Mouse (Mus musculus) gastrocnemius, adult 2 months (tissue): Measurements from ENCODE around the gene Rnps1. TPM values are rescaled to one million over a fixed set of nuclear protein-coding genes. Genes with fewer than 3 reads are reported as not detected.
"Not testable (repeated sequence)": the region's sequence is repeated elsewhere in the genome, so short reads cannot be mapped to it uniquely, and the experiment has no call there.

Source experiments
- DNase-seq: peaks from one replicate; pipeline ENCODE4 v3.0.0; 2022
- H3K27ac ChIP-seq: fragments of 200-600 bp; 2 replicates; pipeline ENCODE4 v1.8.1; 2022; ENCODE audit warnings: mild to moderate bottlenecking
- H3K4me3 ChIP-seq: fragments of 200-600 bp; 2 replicates; pipeline ENCODE4 v1.8.1; 2022; ENCODE audit warnings: mild to moderate bottlenecking, moderate library complexity
- CTCF ChIP-seq: fragments of 200-600 bp; IDR thresholded peaks from 2 replicates; pipeline ENCODE4 v1.8.1; 2022; ENCODE audit warnings: antibody characterized with exemption, mild to moderate bottlenecking, moderate library complexity
- intact Hi-C: fragments of 180-260 bp; cut with DNase I; formaldehyde crosslinking; loops from one replicate; pipeline ENCODE4 v1.15.1; 2025
- total RNA-seq, 2 experiments: library from RNA; stranded (reverse); gene quantifications; 2 replicates each; pipeline ENCODE4 v1.2.3; 2021

Rnps1 gene
- total RNA-seq, 2 experiments from 2014 or later, result 51.9 TPM

DNA sequence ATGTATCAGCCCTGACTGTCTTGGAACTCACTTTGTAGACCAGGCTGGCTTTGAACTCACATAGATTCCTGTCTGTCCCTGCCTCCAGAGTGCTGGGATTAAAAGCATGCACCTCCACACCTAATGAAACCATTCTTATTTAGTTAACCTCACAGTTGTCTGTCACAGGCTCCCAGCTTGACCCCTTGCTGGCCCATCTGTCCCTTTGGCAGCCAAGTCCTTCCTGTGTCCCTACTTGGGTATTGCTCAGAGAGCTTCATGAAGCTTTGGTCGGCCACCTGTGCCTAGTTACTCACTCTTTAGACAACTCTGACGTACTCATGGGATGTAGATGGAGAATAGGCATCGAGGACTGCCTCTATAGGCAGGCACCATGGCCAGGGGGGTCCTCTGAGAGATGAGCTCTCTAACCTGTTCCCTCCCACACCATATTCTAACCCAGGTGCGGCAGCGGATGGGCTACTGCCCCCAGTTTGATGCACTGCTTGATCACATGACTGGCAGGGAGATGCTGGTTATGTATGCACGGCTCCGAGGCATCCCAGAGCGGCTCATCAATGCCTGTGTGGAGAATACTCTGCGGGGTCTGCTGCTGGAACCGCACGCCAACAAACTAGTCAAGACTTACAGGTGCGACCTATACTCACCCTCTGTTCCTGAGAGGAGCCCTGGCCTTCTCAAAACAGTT is 7.1 kb upstream of the Rnps1 start:
- DNase-seq, result no peak
- Histone ChIP-seq H3K27ac (no peak overlapping the region), H3K4me3 (no peak overlapping the region)
- TF ChIP-seq CTCF, result no peak
- intact Hi-C loops, result no loop called here

DNA sequence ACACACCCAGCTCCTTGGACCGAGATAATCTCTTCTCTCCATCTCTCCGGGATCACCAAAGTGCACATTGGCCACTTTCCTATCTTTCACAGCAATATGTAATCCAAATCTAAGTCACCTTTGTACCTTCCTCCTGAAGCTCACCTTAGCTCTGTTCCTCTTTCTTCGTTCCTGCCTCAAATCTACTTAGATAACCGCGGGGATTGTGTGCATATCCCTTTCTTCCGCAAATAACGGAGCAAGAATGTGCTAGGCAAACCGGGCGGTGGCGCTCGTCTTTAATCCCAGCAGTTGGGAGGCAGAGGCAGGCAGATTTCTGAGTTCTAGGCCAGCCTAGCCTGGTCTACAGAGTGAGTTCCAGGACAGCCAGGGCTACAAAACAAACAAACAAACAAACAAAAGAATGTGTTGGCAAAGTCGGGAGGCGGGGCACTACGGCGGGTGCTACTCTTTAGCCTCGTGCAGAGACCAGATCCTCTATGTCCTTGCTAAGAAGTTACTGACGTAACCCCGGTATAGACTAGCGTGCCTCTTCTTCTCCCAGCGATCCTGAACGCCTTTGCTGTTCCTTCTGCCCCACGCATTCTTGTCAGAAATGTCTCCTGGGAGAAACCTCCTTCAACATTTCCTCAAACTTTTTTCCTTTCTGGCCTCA is 681 bp upstream of the Rnps1 start:
- peak; percentile 14; the same call in 1 of the 2 replicates for TF ChIP-seq CTCF
- Histone ChIP-seq H3K27ac (peak overlapping the region; percentile 96), H3K4me3 (peak overlapping the region; percentile 96)
- DNase-seq, result no peak
- intact Hi-C loops, result no loop called here

DNA sequence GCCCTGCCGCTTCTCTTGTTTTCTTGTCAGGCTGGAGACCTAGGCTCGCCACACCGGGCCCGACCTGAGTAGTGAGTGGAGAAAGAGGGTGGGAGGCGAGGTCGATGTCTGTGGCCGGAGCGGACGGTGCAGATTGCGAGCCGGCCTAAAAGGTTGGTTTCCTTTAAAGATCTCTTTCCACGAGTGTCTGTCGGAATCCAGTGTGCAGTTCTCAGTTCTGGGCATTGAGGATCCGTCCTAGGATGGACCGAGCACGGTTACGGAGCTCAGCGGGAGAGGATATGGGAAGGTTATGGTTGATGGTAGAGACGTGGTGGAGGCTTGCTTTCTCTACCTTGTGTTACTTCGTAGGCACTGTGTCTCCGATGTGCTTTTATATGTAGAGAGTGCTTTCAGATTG is 646 bp downstream of the Rnps1 start:
- intact Hi-C loops, result loop anchor here (5.0 kb wide), 1 partner anchor 37 kb away; no protein-coding TSS in a partner anchor
- TF ChIP-seq CTCF, result no peak
- no peak for DNase-seq
- Histone ChIP-seq H3K27ac (peak overlapping the region; percentile 95), H3K4me3 (peak overlapping the region; percentile 96)

DNA sequence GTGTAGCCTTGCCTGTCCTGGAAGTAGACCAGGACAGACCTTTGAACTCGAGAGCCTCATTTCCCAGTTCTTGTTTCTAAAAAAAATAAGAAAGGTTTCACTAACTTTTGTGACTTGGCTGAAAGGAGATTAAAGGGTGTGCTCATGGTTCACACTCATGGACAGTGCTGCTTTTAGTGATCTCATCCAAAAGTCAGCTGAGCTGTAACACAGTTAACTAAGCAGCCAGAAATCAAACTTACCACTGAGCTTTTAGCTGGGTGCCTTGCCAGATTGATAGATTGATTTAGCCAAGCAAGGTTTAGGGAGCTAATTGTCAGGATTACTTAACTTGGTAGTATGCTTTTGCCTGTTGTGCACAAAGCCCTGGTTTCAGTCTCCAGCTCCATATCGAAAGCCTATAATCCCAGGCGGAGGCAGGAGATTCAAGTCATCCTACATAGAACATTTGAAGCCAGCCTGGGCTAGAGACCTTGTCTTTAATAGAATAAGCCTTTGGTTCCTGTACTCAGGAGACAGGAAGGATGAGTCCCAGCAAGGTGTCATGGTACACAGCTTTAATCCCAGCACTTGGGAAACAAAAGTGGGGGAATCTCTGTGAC is 1.8 kb downstream of the Rnps1 start:
- intact Hi-C loops, result loop anchor here (5.0 kb wide), 1 partner anchor 36 kb away; no protein-coding TSS in a partner anchor

DNA sequence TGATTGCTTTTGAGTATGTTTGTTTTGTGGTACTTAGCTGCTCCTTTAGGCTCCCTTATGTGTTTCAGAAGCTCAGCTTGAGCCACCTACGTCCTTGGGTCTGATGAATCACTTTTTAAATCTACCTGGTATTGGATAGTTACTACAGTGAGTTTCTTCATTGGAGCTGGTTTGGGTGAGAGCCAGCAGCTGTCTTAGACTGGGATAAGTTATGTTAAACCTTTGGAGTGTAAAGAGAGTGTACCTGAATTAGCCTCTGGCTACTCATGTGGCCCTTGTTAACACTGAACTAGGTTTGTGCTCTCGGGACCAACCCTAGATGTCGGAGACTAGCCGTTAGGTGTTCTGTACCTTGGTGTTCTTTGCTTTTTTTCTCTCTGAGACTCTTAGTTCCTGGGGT is 8.7 kb downstream of the Rnps1 start:
- Histone ChIP-seq H3K27ac (no peak overlapping the region), H3K4me3 (no peak overlapping the region)
- intact Hi-C loops, result no loop called here
- no peak for TF ChIP-seq CTCF
- DNase-seq, result no peak

More for the DNA sequence above, 1.8 kb downstream of the Rnps1 start:
- Histone ChIP-seq H3K4me3 (peak overlapping the region; percentile 96), H3K27ac (no peak overlapping the region)
- TF ChIP-seq CTCF, result no peak
- no peak for DNase-seq

DNA sequence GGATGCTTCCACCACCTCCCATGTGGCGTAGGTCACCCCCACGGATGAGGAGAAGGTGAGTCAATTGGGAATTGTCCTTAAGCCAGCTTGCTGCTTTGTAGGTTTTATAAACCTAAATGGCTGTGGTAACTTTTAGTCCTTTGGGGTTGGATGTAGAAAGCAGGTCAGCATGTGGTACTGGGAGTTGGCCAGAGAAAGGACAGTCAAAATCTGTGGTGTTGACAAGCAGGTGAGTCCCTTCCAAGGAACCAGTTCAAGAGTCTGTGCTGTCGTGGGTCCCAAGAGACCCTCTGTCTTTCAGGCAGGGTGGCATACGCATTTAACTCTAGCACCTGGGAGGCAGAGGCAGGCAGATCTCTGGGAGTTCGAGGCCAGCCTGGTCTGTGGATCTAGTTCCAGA is 10.1 kb downstream of the Rnps1 start:
- intact Hi-C loops, result no loop called here
- Histone ChIP-seq H3K27ac (no peak overlapping the region), H3K4me3 (no peak overlapping the region)
- TF ChIP-seq CTCF, result no peak
- no peak for DNase-seq

DNA sequence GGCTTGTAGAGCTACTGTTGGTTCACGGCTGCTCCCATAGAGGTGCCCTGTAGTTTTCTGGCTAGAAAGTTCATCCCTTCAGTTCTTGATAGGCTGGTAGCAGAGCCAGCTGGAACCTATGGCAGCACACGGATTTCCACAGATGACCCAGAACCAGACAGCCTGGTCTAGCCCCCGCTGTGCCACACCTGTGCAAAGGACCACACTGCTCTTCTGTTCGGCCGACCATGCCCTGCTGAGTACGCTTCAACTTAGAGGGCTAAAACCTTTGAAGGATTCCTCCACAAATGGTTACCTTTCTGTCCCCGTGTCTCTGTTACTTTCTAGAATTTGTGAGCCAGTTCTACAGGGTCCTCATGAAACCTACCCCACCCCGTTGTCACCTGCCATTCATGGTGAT is 11.0 kb downstream of the Rnps1 start:
- DNase-seq, intact Hi-C loops, H3K4me3 ChIP-seq, H3K27ac ChIP-seq: not testable (repeated sequence)

DNA sequence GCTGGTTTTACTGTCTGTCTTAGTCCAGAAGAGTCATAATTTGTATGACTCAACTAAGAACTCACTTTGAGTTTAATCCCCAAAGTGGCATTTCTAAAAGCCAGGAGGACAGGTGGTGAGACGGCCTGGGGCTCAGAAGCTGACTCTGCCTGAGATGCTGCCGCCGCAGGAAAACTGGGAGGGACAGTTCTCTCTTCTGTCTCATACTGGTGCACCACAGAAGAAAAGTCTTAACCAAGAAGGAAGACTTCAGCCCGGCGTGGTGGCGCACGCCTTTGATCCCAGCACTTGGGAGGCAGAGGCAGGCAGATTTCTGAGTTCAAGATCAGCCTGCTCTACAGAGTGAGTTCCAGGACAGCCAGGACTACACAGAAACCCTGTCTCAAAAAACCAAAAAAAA is 11.5 kb downstream of the Rnps1 start:
- peak overlapping the region; percentile 97 for H3K4me3 ChIP-seq
- intact Hi-C loops, result no loop called here
- peak overlapping the region; percentile 97 for H3K27ac ChIP-seq

DNA sequence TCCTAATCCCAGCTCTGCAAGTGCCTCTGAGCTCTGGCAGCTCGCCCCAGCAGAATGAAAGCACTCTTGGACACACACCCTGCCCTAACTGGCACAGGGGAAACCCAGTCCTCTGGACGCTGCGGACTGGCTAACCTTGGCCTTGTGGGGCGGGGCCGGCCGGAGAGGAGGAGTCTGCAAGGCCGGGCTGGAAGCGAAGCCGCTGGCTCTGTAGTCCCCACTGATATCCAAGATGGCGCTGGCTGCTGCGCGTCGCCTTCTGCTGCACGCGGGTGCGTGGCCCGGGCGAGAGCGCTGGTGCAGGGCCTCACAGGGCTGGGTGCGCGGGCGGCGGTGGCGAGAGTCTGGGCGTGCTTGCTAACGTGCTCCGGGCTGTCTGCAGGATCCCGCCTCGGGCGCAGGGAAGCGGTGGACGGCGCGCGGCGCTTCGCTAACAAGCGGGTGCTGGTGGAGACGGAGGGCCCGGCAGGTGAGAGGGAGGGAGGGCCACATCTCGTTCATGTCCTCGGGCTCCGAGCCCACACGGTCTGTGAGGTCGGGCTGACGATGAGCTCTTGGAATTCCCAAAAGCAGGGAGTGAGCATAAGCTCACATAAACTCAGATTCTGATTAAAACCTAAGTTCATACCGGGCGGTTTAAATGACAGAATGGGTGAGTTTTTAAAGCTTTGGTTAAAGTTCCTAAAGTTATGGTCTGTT is 12.3 kb downstream of the Rnps1 start, which contains the start of gene Eci1:
TSS of gene Eci1 (plus strand) at position 171 of the 699 bp plus-strand sequence.
- no peak for TF ChIP-seq CTCF
- DNase-seq, result peak; percentile 99
- H3K4me3 ChIP-seq, result peak within 1 kb of the TSS; percentile 97
- H3K27ac ChIP-seq, result peak within 1 kb of the TSS; percentile 97
- intact Hi-C loops, result no loop called here

More for the DNA sequence above, 11.5 kb downstream of the Rnps1 start:
- TF ChIP-seq CTCF, result no peak
- no peak for DNase-seq

DNA sequence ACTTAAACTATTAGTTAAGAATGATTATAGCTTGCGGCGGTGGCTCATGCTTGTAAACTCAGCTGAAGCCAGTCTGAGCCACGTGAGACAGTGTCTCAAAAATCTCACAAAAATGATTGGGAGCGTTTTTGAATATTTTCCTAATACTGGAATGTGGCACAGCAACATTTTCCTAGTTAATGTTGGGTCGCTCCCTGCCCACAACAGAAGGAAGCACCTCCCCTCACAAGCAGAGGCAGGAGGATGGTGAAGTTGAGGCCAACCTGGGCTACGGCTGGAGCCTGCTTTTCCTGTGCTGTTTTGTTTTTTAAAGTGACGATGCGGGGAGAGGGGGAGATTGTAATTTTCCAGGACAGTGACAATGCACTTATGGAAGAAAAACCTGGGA is 12.8 kb downstream of the Rnps1 start:
- no peak for DNase-seq
- TF ChIP-seq CTCF, result no peak
- intact Hi-C loops, result no loop called here
- Histone ChIP-seq H3K27ac (peak overlapping the region; percentile 97), H3K4me3 (peak overlapping the region; percentile 97)

DNA sequence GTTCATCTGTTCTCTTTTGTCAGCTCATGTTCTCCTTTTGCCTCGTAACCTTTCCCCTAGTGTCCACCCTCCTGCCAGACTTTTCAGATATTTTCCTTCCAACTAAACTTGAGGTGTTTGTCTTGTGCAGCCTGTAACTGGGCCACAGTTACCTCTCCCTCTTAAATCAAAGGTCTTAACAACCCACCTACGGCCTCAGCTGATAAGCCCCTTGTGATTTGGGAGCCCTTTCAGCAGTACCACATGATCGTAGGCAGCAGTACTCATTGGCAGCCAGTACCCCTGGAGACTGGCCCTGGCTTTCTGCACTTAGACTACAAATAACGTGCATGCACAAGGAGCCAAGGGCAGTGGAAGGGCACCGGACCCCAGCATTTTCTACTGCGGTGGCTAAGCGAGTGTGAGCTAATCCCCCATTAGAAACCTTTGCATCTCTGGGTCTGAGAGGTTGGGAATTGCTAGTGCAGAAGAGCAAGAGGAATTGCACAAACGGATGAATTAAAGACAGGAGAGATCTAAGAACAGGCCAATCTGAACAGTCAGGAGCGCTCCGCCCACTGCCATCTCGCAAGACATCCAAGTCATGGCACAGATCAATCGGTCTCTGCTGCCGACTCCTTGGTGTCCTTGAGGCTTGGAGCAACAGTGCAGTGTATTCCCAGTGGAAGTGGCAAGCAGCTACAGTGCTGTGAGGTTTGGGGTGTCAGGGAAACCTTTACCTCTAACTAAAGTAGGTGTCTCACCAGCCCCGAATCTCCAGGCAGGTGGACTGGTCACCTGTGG is 15.0 kb downstream of the Rnps1 start:
- peak; percentile 73 for DNase-seq
- intact Hi-C loops, result no loop called here
- TF ChIP-seq CTCF, result no peak
- Histone ChIP-seq H3K4me3 (peak overlapping the region; percentile 97), H3K27ac (peak overlapping the region; percentile 97)

DNA sequence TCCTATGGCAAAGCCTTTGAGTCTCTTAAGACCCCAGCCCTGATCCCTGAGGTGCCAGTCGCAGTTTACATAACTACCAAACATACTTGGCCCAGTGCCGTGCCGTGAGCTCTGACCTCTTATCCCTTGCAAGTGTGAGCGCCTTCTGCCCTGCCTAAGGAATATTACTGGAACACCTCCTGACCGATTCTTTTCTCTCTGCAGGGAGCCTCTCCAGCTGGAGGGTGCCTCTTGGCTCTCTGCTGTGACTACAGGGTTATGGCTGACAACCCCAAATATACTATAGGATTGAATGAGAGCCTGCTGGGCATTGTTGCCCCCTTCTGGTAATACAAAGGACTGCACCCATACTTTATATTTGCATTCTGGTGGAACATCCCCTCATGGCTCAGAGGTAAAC is 22.7 kb downstream of the Rnps1 start:
- Histone ChIP-seq H3K4me3 (no peak overlapping the region), H3K27ac (no peak overlapping the region; the same call in 1 of the 2 replicates)
- TF ChIP-seq CTCF, result peak; percentile 83
- intact Hi-C loops, result no loop called here
- no peak for DNase-seq
